Mouse (Mus musculus) thymus, postnatal 4 days (tissue): ENCODE measurements around the gene Nr2c2ap.

Experiments used
- DNase-seq: peaks from one replicate; pipeline ENCODE4 v3.0.0; 2021

Nr2c2ap gene

DNA sequence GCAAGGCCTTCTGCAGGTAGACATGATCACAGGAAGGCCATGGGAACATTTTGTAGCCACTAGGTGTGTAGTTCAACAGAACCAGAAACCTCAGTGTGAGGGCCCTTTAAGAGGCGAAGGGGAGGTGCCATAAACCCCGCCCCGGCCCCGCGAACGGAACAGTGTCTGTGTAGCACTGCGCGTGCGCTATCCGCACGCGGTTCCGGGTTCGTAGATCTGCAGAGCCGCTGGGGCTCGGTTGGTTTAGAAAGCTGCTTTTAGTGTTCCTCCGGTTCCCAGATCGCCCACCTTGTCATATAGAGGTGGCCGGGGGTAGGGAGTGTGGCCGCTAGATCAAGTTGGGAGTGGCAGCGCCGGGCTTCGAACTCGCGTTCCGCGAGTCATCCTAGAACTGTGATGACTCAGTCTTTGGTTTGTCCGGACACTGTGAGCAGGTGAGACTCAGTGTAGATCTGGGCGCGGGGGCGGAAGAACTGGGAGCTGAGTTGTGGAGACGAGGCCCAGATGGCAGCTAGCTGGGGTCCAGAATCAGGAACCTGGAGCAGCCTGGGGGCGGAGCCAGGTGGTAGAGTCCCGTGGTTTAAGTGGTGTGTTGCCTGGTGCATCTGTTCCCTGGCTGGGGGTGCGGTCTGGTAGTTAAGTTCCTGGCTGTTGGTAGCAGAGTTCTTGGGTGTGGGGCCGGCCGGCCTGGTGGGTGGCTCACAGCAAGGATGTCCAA lies at the start of gene Nr2c2ap:
TSS of gene Nr2c2ap (plus strand) at position 168 of the 718 bp plus-strand sequence.
- DNase-seq, result peak; percentile 92

DNA sequence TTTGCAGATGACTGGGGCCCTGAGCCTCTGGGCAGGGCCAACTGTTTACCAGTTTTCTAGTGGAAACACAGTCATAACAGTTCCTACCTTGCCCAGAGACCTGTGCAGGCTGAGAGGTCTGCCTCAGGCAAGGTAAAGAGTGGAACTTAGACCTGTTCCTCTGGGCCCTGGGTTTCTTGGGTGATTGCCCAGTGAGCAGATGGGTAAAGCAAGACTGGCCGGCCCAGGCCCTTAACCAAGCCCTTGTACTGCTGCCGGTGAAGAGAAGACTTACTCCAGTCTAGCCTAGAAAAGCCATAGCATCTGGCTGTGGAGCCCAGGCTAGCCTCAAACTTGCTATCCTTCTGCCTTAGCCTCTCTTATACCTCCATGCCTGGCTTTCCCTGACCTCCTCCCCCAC lies 49.2 kb upstream of the Nr2c2ap start:
- no peak for DNase-seq

DNA sequence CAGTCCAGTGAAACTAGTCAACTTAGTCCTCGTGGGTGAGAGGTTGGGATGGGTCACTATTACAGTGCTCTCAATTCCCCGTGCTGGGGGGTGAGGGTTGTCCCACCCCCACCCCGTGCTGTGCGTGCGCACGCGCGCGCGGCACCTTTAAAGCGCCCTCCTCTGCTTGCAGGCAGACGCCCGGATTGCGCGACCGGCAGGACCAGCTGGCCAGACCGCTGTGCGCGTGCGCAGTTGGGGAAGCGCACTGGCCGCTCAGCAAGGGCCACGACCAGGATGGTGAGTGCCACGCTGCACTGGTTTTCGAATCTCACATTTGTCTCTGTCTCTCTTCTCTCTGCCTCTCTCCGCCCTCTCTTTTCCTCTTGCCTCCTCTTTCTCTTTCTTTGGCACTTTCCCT lies 47.8 kb upstream of the Nr2c2ap start, which contains the start of gene Hapln4:
TSS of gene Hapln4 (plus strand) at position 173 of the 400 bp plus-strand sequence.
- DNase-seq, result peak; percentile 23

DNA sequence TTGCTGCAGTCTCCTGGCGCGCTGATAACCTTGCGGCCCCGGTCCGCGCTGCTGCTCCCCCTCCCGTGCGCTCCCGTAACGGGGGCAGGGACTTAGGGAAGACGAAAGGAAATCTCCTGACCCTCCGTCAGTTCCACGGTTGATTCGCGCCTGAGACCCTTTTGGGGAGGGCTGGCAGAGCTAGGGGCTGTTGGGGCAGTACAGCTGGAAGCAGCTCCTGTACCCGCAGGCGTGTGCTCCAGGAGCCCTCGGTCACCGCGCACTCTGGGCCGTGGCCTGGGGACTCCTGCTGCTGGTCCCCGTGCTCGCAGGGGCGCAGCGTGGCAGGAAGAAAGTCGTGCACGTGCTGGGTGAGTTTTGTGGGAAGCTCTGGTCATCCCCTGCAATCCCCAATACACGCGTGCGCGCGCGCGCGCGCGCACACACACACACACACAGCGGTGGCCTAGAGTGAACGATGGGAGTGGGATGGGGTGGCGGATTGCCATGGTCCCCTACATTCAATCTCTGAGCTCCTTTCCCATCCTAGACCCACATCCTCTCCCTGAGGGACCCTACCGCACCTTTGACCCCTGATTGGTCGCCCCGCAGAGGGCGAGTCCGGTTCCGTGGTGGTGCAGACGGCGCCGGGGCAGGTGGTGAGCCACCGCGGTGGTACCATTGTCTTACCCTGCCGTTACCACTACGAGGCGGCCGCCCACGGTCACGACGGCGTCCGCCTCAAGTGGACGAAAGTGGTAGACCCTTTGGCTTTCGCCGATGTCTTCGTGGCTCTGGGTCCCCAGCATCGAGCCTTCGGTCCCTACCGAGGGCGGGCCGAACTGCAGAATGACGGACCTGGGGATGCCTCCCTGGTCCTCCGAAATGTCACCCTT lies 46.7 kb upstream of the Nr2c2ap start:
- peak; percentile 24 for DNase-seq

DNA sequence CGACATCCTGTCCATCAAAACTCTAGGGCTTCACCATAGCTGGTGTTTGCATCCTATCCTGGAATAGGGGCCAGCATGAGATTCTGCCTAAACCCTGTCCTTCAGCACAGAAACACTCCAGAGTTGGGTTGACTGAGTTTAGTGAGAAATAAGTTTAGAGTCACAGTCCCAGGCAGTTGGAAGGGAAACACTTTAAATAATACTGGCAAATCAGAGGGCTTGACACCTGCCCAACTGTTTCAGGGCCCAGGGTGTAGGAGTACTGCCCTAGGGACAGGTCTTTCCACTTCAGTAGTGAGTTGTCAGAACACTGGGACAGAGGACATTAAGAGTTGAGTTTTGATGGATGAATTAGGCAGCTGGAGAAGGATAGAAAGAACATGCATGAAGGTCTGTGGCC lies 45.0 kb upstream of the Nr2c2ap start:
- no peak for DNase-seq

DNA sequence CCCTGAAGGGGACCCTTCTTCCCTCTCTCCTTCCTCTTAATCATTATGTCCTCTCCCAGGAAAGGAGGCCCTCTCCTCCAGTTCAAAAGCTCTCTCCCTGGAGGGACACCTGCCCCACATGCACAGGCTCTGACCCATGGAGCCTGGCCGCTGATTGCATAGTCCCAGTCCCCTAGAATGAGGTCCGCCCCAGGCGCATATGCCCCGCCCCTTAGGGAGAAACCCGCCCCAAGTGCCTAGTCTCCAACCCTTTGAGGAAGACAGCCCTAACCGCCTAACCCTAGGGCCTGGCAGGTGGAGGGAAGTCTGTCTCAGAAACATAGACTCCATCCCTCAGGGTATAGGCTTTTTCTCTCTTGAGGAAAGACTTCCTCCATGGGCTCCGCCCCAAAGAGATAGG lies 43.9 kb upstream of the Nr2c2ap start:
- no peak for DNase-seq

DNA sequence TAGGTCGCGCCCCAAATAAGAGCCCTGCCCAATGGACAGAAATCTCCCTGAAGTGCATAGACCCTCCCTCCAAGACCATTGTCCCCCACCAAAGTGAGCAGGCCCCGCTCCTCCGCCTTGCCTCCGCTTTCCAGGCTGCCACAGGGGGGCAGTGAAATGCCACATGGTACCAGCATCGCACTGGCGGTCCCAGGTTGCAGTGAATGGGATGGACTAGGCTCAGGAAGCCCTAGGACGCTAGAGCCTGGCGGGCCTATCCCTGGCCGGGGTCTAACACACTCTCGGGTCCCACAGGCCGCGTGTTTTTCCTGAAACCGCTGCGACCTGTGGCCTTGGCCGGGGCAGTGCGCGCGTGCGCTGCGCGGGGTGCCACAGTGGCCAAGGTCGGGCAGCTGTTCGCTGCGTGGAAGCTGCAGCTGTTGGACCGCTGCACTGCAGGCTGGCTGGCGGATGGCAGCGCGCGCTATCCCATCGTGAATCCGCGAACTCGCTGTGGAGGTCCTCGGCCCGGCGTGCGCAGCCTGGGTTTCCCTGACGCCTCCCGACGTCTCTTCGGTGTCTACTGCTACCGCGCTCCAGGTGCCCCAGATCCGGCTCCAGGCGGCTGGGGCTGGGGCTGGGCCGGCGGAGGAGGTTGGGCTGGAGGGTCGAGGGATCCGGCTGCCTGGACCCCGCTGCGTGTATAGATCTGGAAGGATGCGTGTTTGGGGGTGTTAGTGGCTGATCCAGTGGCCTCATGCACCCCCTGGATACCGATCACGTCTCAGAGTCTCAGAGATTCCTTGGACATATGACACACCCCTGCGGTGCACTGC lies 43.1 kb upstream of the Nr2c2ap start:
- peak; percentile 60 for DNase-seq

DNA sequence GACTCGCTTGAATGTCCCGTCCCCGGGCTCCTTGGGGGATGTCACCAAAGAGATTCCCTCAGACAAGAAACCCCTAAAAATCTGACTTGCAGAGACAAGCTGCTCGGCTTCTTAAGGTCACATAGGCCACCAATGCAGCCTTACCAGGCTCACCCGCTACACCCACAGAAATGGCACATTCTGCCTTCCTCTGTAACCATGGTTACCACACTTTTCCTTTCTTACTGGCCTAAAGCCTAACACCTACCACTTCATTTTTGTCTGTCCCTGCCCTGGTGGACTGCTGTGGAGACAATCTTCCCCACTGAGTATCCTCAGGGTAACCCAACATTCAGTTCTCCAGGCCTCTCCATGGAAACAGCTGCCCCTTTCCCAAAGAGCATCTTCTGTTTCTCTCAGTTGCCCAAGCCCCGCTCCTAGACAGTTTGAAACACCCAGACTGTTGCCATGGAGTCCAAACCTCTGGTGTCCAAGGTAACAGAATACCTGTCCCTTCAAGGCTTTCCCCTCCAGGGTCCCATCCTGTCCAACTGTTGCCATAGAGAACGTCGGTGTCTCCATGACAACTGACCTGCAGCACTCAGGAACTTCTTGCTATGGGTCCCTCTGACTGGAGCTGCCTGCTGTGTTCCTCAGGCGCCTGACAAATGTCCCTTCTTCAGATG lies 41.7 kb upstream of the Nr2c2ap start:
- DNase-seq, result no peak

DNA sequence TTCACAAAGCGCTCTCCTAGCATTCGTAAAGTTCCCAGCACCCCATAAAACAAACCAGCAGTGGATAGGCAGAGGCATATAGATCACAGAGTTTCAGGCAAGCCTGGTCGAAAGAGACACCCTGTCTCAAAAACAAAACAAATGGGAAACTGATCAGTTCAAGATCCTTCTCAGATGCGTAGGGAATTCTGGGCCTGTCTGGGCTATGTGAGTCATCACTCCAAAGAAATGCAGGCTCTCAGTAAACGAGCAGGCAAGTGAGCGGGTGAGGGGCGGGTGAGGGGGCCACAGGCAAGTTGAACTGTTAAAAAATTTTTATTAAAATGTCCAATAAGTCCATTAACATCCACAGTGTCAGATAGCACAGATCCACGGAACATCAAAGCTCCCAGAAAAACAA lies 38.3 kb upstream of the Nr2c2ap start:
- DNase-seq, result no peak

DNA sequence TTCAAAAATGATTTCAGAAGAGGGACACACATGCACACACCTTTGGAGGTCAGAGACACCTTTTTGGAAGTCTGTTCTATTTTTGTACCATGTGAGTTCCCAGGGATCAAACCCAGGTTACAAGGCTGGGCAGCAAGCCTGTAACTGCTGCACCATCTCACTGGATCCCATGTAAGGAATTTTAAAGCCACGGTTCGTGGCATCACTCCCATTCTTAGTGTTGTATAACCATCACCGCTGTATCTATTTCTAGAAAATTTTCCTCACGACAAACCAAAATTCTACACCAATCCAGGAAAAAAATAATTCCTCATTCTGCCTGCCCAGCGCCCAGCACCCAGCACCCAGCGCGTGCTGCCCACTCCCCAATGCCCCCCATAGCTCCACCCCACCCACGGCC lies 31.9 kb upstream of the Nr2c2ap start:
- no peak for DNase-seq

DNA sequence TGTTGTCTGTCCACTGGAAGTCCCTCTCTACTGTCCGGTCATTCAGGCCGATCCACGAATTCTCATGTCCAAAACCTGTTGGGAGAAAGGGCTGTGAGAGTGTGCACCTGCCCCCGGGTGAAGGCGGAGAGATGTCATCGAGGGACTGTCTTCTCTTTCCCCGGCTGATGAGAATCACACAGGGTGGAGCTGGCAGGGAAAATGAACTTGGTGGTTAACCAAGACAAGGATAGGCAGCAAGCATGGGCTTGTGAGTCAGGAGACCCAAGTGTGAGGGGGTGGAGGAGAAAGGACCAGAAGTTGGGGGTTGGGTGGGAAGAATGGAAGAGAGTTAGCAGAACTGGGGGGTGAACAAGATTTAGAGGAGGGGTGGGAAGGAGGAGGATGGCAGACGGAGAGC lies 30.9 kb upstream of the Nr2c2ap start:
- no peak for DNase-seq

DNA sequence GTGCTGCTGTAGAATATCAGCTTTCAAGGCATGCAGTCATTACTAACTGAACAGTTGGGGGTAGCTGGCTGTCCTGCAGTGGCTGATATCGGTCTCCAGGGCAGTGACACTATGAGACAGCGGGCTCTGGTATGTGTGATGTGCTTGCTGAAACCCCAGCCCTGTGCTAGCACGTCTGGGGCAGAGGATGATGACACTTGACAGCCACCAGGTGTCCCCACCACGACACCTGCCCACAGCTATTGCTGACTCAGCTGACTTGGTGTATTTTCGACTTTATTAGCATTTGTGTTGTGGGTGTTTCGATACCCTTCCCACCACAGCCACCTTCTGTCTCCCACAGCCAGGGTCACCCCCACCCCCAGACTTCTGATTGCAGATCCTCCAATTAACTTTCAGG lies 26.6 kb upstream of the Nr2c2ap start:
- peak; percentile 81 for DNase-seq

DNA sequence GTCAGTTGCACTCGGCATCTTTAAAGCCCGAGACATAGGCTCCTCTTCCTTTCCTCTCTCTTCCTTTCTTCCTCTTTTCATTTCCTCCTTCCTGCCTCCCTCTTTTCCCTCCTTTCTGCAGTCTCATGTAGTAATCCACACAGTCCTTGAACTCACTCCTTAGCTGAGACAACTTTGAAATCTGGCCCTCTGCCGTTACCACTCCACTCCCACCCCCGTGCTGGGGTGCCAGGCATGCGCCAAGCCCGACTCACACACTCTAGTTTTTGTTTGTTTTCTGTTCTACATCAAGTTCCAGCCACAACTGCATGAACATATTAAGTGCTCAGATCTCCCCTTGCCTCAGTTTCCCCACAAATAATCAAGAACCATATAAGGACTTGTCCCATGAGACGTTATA lies 26.2 kb upstream of the Nr2c2ap start:
- DNase-seq, result no peak

DNA sequence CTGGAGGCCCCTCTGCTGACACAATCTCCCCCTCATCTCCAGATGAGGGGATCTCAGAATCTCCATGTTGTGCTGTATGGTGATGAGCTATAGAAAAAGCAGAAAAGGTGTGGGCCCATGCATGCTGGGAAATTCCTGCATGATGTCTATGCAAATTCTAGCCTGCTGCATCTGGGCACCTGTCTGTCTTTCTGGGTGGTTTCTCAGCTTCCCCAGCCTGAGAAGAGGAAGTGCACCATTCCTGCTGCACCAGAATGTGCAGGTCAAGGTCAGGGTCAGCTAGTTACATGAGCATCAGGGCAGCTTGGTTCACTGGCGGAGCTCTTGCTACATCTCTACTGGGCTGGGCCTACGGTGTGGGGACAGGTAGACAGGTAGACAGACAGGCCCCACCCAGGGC lies 20.7 kb upstream of the Nr2c2ap start:
- DNase-seq, result no peak

DNA sequence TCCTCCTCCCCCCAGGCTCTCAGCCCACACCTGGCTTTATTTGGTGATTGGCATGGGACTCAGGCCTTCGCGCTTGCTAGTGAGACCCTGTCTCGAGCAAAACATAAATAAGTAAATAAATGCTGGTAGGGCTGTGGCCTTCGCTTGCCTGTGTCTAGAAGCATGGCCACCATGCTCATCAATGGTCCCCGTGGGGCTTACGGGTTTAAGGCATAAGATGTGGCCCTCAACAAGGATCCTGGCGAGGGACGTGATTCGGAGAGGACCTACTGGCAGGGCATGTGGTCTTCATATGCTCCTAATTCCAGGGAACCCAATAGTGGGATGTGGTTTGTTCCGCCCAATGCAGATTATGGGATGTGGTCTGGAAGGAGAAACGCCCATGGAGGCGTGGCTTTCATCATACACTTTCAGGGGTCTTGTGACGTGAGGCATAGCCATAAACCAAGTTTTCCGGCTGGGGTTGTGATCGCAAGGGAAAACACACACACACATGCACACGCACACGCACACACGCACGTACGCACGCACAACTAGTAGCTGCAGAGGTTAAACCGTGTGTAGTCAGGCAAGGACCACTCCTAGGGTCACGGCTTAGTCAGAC lies 19.8 kb upstream of the Nr2c2ap start:
- no peak for DNase-seq

DNA sequence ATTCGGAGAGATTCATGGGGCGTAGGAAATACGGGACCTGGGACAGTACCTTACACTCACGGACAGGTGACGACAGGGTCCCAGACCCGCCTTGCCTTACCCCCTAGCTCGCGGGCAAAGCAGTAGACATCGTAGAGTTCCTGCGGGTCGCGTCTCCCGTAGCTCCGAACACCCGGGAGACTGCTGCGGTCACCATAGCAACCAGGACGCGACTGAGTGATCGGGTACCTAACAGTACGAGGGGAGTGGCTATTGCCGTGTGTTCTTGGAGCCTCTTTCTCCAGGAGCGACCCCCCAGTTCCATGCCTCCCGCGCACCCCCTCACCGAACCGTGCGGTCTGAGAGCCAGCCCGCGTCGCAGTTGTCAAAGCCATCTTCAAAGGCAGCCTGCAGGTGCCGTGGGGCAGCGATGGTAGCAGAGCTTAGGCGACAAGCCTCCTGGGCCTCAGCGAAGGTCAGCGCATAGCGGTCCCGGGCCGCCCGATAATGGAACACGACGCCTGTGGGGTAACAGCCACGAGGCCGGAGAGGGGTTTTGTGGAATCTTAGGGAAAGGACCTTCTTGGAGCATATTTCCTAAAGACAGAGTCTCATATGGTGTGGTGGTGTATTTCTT lies 18.6 kb upstream of the Nr2c2ap start:
- DNase-seq, result peak; percentile 40

DNA sequence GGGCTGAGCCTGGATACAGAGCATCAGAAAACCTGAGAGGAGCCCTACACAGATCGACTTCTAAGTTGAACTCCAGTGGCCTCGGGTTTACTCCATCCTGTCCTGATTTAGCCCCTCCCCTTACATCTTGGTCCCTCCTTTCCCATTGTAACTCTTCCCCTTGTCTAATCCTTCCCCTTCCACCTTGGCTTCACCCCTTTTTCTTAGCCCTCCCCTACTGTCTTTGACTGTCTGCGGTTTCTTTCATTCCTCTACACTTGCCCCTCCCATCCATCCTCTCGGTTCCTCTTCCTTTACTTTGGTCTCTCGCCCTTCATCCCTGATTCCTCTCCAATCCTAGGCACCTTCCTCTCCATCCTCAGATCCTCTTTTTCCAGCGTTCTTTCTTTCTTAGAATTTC lies 16.6 kb upstream of the Nr2c2ap start:
- DNase-seq, result no peak

DNA sequence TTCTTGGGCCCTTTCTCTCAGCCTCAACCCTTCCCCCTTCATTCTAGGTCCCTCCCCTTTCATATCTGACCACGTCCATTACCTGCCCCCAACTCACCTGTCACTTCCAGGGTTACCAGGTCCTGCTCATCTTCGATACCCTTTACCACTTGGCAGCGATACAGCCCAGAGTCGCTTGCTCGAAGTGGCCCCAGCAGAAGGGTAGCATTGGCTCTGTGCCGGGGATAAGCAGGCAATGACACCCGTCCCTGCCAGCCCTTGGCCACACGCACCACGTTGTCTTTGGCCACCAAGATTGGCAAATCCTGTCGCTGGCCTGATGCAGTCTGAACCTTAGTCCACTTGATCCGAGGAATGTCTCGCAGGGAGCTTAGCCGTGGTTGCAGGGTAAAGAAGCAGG lies 16.2 kb upstream of the Nr2c2ap start:
- DNase-seq, result no peak

DNA sequence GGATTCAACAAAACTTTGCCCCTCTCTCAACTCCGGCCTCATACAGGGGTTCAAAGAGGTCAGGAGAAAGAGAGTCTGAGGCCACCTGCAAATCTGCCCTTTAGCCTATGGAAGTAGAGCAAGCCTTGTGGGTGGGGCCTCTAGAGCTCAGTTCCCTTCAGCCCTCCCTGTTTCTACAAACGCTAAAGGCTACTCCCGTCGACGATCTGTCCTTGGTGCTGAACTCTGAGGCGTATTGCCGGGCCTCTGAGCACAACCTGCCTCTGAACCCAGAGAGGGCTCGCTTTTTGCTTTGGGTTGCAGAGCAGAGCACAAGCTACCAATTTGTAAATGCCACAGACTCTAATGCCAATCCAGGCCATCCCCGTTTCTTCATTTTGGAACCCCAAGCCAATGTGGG lies 13.5 kb upstream of the Nr2c2ap start:
- peak; percentile 59 for DNase-seq

DNA sequence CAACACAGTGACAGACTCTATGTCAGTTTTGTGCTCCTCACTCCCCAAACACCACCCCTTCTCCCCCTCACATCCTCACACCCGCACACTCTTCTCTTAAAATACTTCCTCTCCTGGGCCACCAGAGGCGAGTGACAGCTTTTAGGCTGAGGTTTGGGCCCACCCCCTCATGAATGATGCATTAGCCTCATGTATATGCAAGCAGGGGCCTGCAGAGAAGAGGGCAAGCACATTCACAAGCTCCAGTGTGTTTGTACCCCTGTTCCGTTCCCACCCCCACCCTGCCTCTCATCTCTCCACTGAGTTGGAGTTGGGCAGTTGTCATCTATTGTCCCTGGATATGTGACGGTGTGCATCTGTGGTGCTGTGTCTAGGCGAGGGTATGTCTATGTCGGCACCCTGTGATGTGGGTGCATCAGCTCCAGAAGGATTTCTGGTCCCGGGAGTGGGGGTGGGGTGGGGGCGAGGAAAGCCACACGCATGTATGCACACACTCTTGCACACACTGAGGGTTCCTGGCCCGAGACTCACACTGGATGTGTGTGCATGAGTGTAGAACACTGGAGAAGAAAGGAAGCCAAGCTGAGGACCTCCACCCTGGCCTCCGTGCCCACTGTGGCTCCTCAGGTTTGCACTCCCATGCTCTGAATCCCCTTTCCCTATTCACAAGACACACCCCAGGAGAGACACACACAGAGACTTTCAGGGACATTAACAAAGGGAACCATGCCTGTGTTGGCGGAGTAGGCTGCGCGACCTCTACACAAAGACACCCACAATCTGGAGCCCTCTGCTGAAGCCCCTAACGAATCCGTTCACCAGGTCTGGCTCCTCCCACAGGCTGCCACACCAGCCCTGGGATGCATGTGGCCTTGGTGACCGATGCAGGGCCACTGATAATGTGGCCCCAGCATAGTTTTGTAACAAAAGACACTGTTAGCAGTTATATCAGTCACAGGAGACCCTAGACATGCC lies 12.1 kb upstream of the Nr2c2ap start:
- DNase-seq, result peak; percentile 30

DNA sequence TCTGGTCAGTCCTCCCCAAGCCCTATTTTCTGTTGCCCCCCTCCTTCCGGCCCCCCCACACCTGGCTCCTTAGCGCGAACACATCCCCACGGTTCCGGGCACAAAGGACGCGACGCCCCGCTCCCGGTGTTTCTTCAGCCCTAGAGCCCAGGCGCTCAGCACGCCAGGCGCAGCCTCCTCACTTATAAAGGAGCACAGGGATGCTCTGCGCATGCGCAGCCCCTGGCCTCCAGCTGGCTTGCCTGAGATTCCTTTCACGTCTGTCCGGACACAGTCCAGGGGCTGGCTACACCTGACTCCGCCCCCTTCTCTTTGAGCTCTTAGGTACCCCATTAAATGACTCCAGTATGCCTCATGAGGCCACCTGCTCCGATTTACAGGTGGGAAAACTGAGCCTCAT lies 10.5 kb upstream of the Nr2c2ap start, which contains the start of gene Ncan:
TSS of gene Ncan (minus strand) at position 207 of the 400 bp plus-strand sequence.
- DNase-seq, result peak; percentile 67
